Mouse (Mus musculus) lung, embryonic 14.5 days (tissue): ENCODE results near the gene Skap1. TPM values are rescaled to one million over a fixed set of nuclear protein-coding genes. Genes with fewer than 3 reads are reported as not detected.

ENCODE experiments used
- ATAC-seq: fragments of 200-750 bp; cut with Nextera tagmentation; 2 replicates; pipeline ENCODE4 v1.8.0; 2017; ENCODE audit warnings: mild to moderate bottlenecking, moderate TSS enrichment, moderate library complexity; ENCODE audit not compliant: insufficient read depth
- DNase-seq: peaks from one replicate; pipeline ENCODE4 v3.0.0-alpha.2; 2015
- H3K27ac ChIP-seq: fragments of 300-500 bp; sonication (generic); 2 replicates; pipeline ENCODE4 v1.5.1; 2014; ENCODE audit warnings: low read depth, mild to moderate bottlenecking, moderate library complexity
- H3K27me3 ChIP-seq: fragments of 300-500 bp; sonication (generic); 2 replicates; pipeline ENCODE4 v1.6.1; 2014; ENCODE audit warnings: low read length, control low read depth; ENCODE audit not compliant: insufficient read depth
- H3K36me3 ChIP-seq: fragments of 300-500 bp; sonication (generic); 2 replicates; pipeline ENCODE4 v1.6.1; 2014; ENCODE audit warnings: control low read depth; ENCODE audit not compliant: insufficient read depth
- H3K4me1 ChIP-seq: fragments of 300-500 bp; sonication (generic); 2 replicates; pipeline ENCODE4 v1.6.1; 2014; ENCODE audit warnings: antibody characterized with exemption, control low read depth; ENCODE audit not compliant: insufficient read depth
- H3K4me2 ChIP-seq: fragments of 300-500 bp; sonication (generic); 2 replicates; pipeline ENCODE4 v1.6.1; 2014; ENCODE audit warnings: mild to moderate bottlenecking
- H3K4me3 ChIP-seq: fragments of 300-500 bp; sonication (generic); 2 replicates; pipeline ENCODE4 v1.5.1; 2014; ENCODE audit warnings: low read depth, low read length
- H3K9ac ChIP-seq: fragments of 300-500 bp; sonication (generic); 2 replicates; pipeline ENCODE4 v1.6.1; 2014
- H3K9me3 ChIP-seq: fragments of 300-500 bp; sonication (generic); 2 replicates; pipeline ENCODE4 v1.6.1; 2016; ENCODE audit warnings: low read depth, low read length, control low read depth
- CTCF ChIP-seq: IDR thresholded peaks from 2 replicates; pipeline ENCODE4 v1.5.1; 2016; ENCODE audit warnings: antibody characterized with exemption, low read depth
- WGBS: fragments of 180-500 bp; shearing (Covaris S2); extraction: QIAGEN DNeasy Blood & Tissue Kit; methylation state at CpG from one replicate; pipeline ENCODE4 v1.1.7; 2014; 5-methylcytosine and 5-hydroxymethylcytosine counted together
- polyA plus RNA-seq: library from polyadenylated mRNA; unstranded; fragments of >200 nt; fragmentation: Nextera tagmentation; extraction: Ambion mirVana; gene quantifications from 2 replicates; pipeline ENCODE4 v1.2.1, GENCODE M21; 2014

Gene Skap1
- polyA plus RNA-seq, 1 experiment from 2014 or later, result 1.1 TPM

- no peak overlapping the region for H3K9ac ChIP-seq
- no peaks in the 10 kb centered on the region for H3K36me3 ChIP-seq
- no peak for DNase-seq
- H3K4me1 ChIP-seq, result no peaks in the 10 kb centered on the region
- 89% methylated on average over 2 of the region's 2 CpGs for WGBS
- H3K9me3 ChIP-seq, result no peaks in the 10 kb centered on the region
- peak; percentile 38 for TF ChIP-seq CTCF
- no peaks in the 10 kb centered on the region for H3K27me3 ChIP-seq
- H3K27ac ChIP-seq, result no peak overlapping the region
- H3K4me2 ChIP-seq, result no peak overlapping the region
- no peak for ATAC-seq
- no peak overlapping the region for H3K4me3 ChIP-seq
These were observed 290.9 kb downstream of the Skap1 start for GRCm38 (mm10) chr11:96755298-96755697.

- peak; percentile 12; the same call in 1 of the 2 replicates for TF ChIP-seq CTCF
- no peak overlapping the region for H3K27ac ChIP-seq
- no peak overlapping the region for H3K4me3 ChIP-seq
- H3K9ac ChIP-seq, result no peak overlapping the region
- DNase-seq (no peak), ATAC-seq (no peak)
- no peak overlapping the region for H3K4me2 ChIP-seq
- no peaks in the 10 kb centered on the region for H3K9me3 ChIP-seq
- WGBS, result 46% methylated on average over 4 of the region's 4 CpGs
- H3K36me3 ChIP-seq, result no peaks in the 10 kb centered on the region
- H3K4me1 ChIP-seq, result no peaks in the 10 kb centered on the region
- no peaks in the 10 kb centered on the region for H3K27me3 ChIP-seq
These were observed 293.0 kb downstream of the Skap1 start for GRCm38 (mm10) chr11:96757421-96757820.

- H3K27ac ChIP-seq, result no peak overlapping the region
- ATAC-seq, result no peak
- H3K4me3 ChIP-seq, result no peak overlapping the region
- no peaks in the 10 kb centered on the region for H3K27me3 ChIP-seq
- no peak overlapping the region for H3K9ac ChIP-seq
- H3K9me3 ChIP-seq, result no peaks in the 10 kb centered on the region
- no peaks in the 10 kb centered on the region for H3K4me1 ChIP-seq
- H3K4me2 ChIP-seq, result no peak overlapping the region
- H3K36me3 ChIP-seq, result no peaks in the 10 kb centered on the region
- no peak for TF ChIP-seq CTCF
- 66% methylated on average over 5 of the region's 5 CpGs for WGBS
- no peak for DNase-seq
These were observed 294.0 kb downstream of the Skap1 start for GRCm38 (mm10) chr11:96758402-96758801.

- H3K4me2 ChIP-seq, result no peak overlapping the region
- DNase-seq, result peak; percentile 81
- no peaks in the 10 kb centered on the region for H3K4me1 ChIP-seq
- no peak for ATAC-seq
- no peaks in the 10 kb centered on the region for H3K27me3 ChIP-seq
- no peak overlapping the region for H3K9ac ChIP-seq
- no peaks in the 10 kb centered on the region for H3K36me3 ChIP-seq
- no peaks in the 10 kb centered on the region for H3K9me3 ChIP-seq
- no peak overlapping the region for H3K27ac ChIP-seq
- WGBS, result 45% methylated on average over 3 of the region's 3 CpGs
- TF ChIP-seq CTCF, result peak; percentile 83
- H3K4me3 ChIP-seq, result no peak overlapping the region
These were observed 295.6 kb downstream of the Skap1 start for GRCm38 (mm10) chr11:96760042-96760441.

- ATAC-seq (no peak), DNase-seq (no peak)
- no peak overlapping the region for H3K27ac ChIP-seq
- H3K9ac ChIP-seq, result peak overlapping the region; percentile 13; the same call in 1 of the 2 replicates
- H3K4me3 ChIP-seq, result no peak overlapping the region
- no peak for TF ChIP-seq CTCF
- H3K4me2 ChIP-seq, result no peak overlapping the region
- no peaks in the 10 kb centered on the region for H3K4me1 ChIP-seq
- 40% methylated on average over 7 of the region's 7 CpGs for WGBS
- no peaks in the 10 kb centered on the region for H3K36me3 ChIP-seq
- no peaks in the 10 kb centered on the region for H3K9me3 ChIP-seq
- H3K27me3 ChIP-seq, result no peaks in the 10 kb centered on the region
These were observed 297.6 kb downstream of the Skap1 start for GRCm38 (mm10) chr11:96761984-96762383.

GRCm38 (mm10) chr11:96762742-96763470 lies 298.5 kb downstream of the Skap1 start:
- TF ChIP-seq CTCF, result 0 out of 2 replicates have a peak, but pooled peaks have one; percentile 3
- Histone ChIP-seq H3K27ac (no peak overlapping the region), H3K9me3 (no peaks in the 10 kb centered on the region), H3K4me3 (no peak overlapping the region), H3K4me2 (no peak overlapping the region), H3K36me3 (peaks cover 1% of the 10 kb centered on the region; the same call in 1 of the 2 replicates), H3K9ac (no peak overlapping the region), H3K4me1 (no peaks in the 10 kb centered on the region), H3K27me3 (no peaks in the 10 kb centered on the region)
- ATAC-seq (no peak), DNase-seq (no peak)
- 66% methylated on average over 15 of the region's 15 CpGs for WGBS

- Histone ChIP-seq H3K4me2 (no peak overlapping the region), H3K9me3 (no peaks in the 10 kb centered on the region), H3K4me1 (no peaks in the 10 kb centered on the region; the same call in 1 of the 2 replicates), H3K4me3 (no peak overlapping the region), H3K27me3 (no peaks in the 10 kb centered on the region), H3K9ac (no peak overlapping the region), H3K36me3 (peaks cover 19% of the 10 kb centered on the region; the same call in 1 of the 2 replicates), H3K27ac (peak overlapping the region; percentile 38; the same call in 1 of the 2 replicates)
- WGBS, result 47% methylated on average over 13 of the region's 13 CpGs
- no peak for ATAC-seq
- no peak for TF ChIP-seq CTCF
- no peak for DNase-seq
These were observed 300.3 kb downstream of the Skap1 start for GRCm38 (mm10) chr11:96764511-96765350.
